In genomic region chr11:41645502-41645891, GRCm38 (mm10) we compare ENCODE assay signal across 14 mouse cellular contexts.
DNase-seq lines count a peak whose midpoint lies in the region; ATAC-seq lines count a peak whose summit lies in the region.
"Had no signal": no experiment of that assay in that cellular context is flagged by ENCODE, and none has a peak within 500 bp of the region (broad histone marks: within the 10 kb centered on the region; RNA-seq: fewer than 3 reads in every experiment).

No protein-coding gene starts in this region.

- H3K36me3 ChIP-seq in heart, embryonic 13.5 days: no peaks in the 10 kb centered on the region
- no peaks in the 10 kb centered on the region for H3K36me3 ChIP-seq in heart, embryonic 10.5 days
- H3K36me3 ChIP-seq in lung, embryonic 15.5 days: no peaks in the 10 kb centered on the region
- H3K36me3 ChIP-seq in limb, embryonic 10.5 days: no peaks in the 10 kb centered on the region
- H3K36me3 ChIP-seq in midbrain, embryonic 16.5 days (ENCODE audit: control insufficient read depth, insufficient read depth, low read length): no peaks in the 10 kb centered on the region
- H3K36me3 ChIP-seq in intestine, embryonic 16.5 days (ENCODE audit: control insufficient read depth, insufficient read depth, low read length): no peaks in the 10 kb centered on the region
- H3K36me3 ChIP-seq: limb, embryonic 15.5 days; neural tube, embryonic 15.5 days had no signal

- peak overlapping the region; percentile 4; the same call in 1 of the 2 replicates for H3K4me2 ChIP-seq in heart, embryonic 13.5 days
- no peak overlapping the region for H3K4me2 ChIP-seq in lung, embryonic 15.5 days
- no peak overlapping the region for H3K4me2 ChIP-seq in midbrain, embryonic 16.5 days (ENCODE audit: low read length)
- H3K4me2 ChIP-seq in intestine, embryonic 16.5 days (ENCODE audit: low read depth, low read length): no peak overlapping the region
- H3K4me2 ChIP-seq: limb, embryonic 15.5 days; neural tube, embryonic 15.5 days had no signal

- H3K27ac ChIP-seq in heart, embryonic 13.5 days (replicated peaks): 0 out of 2 replicates have a peak overlapping the region, but pooled peaks have one; percentile 15
- no peak overlapping the region for H3K27ac ChIP-seq in heart, embryonic 10.5 days
- peak overlapping the region; percentile 39; the same call in 1 of the 2 replicates for H3K27ac ChIP-seq in lung, embryonic 15.5 days
- H3K27ac ChIP-seq in limb, embryonic 10.5 days: peak overlapping the region; percentile 50; the same call in 1 of the 2 replicates
- H3K27ac ChIP-seq in midbrain, embryonic 16.5 days (ENCODE audit: low read length): peak overlapping the region; percentile 47; the same call in 1 of the 2 replicates
- no peak overlapping the region for H3K27ac ChIP-seq in intestine, embryonic 16.5 days (ENCODE audit: low read length)
- H3K27ac ChIP-seq: limb, embryonic 15.5 days; neural tube, embryonic 15.5 days; stomach, postnatal 0 days had no signal

- peaks cover 7% of the 10 kb centered on the region for H3K4me1 ChIP-seq in heart, embryonic 13.5 days
- peaks cover 7% of the 10 kb centered on the region for H3K4me1 ChIP-seq in heart, embryonic 10.5 days
- H3K4me1 ChIP-seq in lung, embryonic 15.5 days: peaks cover 5% of the 10 kb centered on the region
- H3K4me1 ChIP-seq in limb, embryonic 10.5 days: peaks cover 13% of the 10 kb centered on the region
- peaks cover 12% of the 10 kb centered on the region for H3K4me1 ChIP-seq in midbrain, embryonic 16.5 days (ENCODE audit: control insufficient read depth, insufficient read depth, low read length)
- H3K4me1 ChIP-seq in intestine, embryonic 16.5 days (ENCODE audit: control insufficient read depth, insufficient read depth, low read length): no peaks in the 10 kb centered on the region
- H3K4me1 ChIP-seq: limb, embryonic 15.5 days had no signal

- WGBS in heart, embryonic 13.5 days: 30% methylated on average over 4 of the region's 4 CpGs
- WGBS in heart, embryonic 10.5 days: 41% methylated on average over 4 of the region's 4 CpGs
- WGBS in lung, embryonic 15.5 days: 24% methylated on average over 4 of the region's 4 CpGs
- 30% methylated on average over 4 of the region's 4 CpGs for WGBS in limb, embryonic 10.5 days
- 28% methylated on average over 4 of the region's 4 CpGs for WGBS in midbrain, embryonic 16.5 days
- 45% methylated on average over 4 of the region's 4 CpGs for WGBS in intestine, embryonic 16.5 days

- no peak for DNase-seq in heart, embryonic 10.5 days (ENCODE audit: low spot score)
- DNase-seq in lung, postnatal 10 days: no peak
- DNase-seq in limb, embryonic 10.5 days (ENCODE audit: low spot score): no peak
- DNase-seq: adrenal gland, postnatal 10 days; cerebellum, adult 11 months had no signal

- no peaks in the 10 kb centered on the region for H3K27me3 ChIP-seq in heart, embryonic 13.5 days (replicated peaks)
- no peaks in the 10 kb centered on the region for H3K27me3 ChIP-seq in heart, embryonic 10.5 days (ENCODE audit: insufficient read depth, poor library complexity, severe bottlenecking)
- H3K27me3 ChIP-seq in lung, embryonic 15.5 days: no peaks in the 10 kb centered on the region
- no peaks in the 10 kb centered on the region for H3K27me3 ChIP-seq in limb, embryonic 10.5 days (ENCODE audit: low read depth, poor library complexity, severe bottlenecking)
- H3K27me3 ChIP-seq in midbrain, embryonic 16.5 days (ENCODE audit: control insufficient read depth, insufficient read depth, low read depth, low read length): no peaks in the 10 kb centered on the region
- H3K27me3 ChIP-seq in intestine, embryonic 16.5 days (replicated peaks; ENCODE audit: control insufficient read depth, insufficient read depth, low read length): no peaks in the 10 kb centered on the region
- H3K27me3 ChIP-seq: limb, embryonic 15.5 days; neural tube, embryonic 15.5 days had no signal

- H3K9ac ChIP-seq in heart, embryonic 13.5 days: no peak overlapping the region
- no peak overlapping the region for H3K9ac ChIP-seq in lung, embryonic 15.5 days
- H3K9ac ChIP-seq in midbrain, embryonic 16.5 days (ENCODE audit: low read depth, low read length): no peak overlapping the region
- H3K9ac ChIP-seq in intestine, embryonic 16.5 days (ENCODE audit: low read depth, low read length): no peak overlapping the region
- H3K9ac ChIP-seq: limb, embryonic 15.5 days; neural tube, embryonic 15.5 days had no signal

- no peaks in the 10 kb centered on the region for H3K9me3 ChIP-seq in heart, embryonic 13.5 days
- no peaks in the 10 kb centered on the region for H3K9me3 ChIP-seq in heart, embryonic 10.5 days
- H3K9me3 ChIP-seq in lung, embryonic 15.5 days: no peaks in the 10 kb centered on the region
- no peaks in the 10 kb centered on the region for H3K9me3 ChIP-seq in limb, embryonic 10.5 days (replicated peaks)
- H3K9me3 ChIP-seq in midbrain, embryonic 16.5 days (replicated peaks; ENCODE audit: control insufficient read depth, low read length, poor library complexity, severe bottlenecking): no peaks in the 10 kb centered on the region
- H3K9me3 ChIP-seq in intestine, embryonic 16.5 days (ENCODE audit: control insufficient read depth, low read length): no peaks in the 10 kb centered on the region
- H3K9me3 ChIP-seq: limb, embryonic 15.5 days; neural tube, embryonic 15.5 days had no signal

- H3K4me3 ChIP-seq in heart, embryonic 13.5 days: no peak overlapping the region
- H3K4me3 ChIP-seq in heart, embryonic 10.5 days: no peak overlapping the region
- H3K4me3 ChIP-seq in lung, embryonic 15.5 days: no peak overlapping the region
- no peak overlapping the region for H3K4me3 ChIP-seq in limb, embryonic 10.5 days
- no peak overlapping the region for H3K4me3 ChIP-seq in midbrain, embryonic 16.5 days (ENCODE audit: low read depth, low read length)
- no peak overlapping the region for H3K4me3 ChIP-seq in intestine, embryonic 16.5 days (ENCODE audit: low read length)
- H3K4me3 ChIP-seq: erythroblast, embryonic 14.5 days; limb, embryonic 15.5 days; neural tube, embryonic 15.5 days had no signal

- ATAC-seq in heart, embryonic 13.5 days (ENCODE audit: extremely low read depth, insufficient number of reproducible peaks, low FRiP score, low TSS enrichment): no peak
- peak; percentile 29; the same call in 1 of the 2 replicates for ATAC-seq in lung, embryonic 15.5 days (ENCODE audit: borderline replicate concordance, extremely low read depth, low FRiP score, low TSS enrichment)
- ATAC-seq in midbrain, embryonic 16.5 days: 0 out of 2 replicates have a peak, but pooled peaks have one; percentile 62
- no peak for ATAC-seq in inflammation-experienced regulatory T-cells, adult 6 months
- no peak for ATAC-seq in intestine, embryonic 16.5 days

Comparison
In these comparisons a context has a peak if more than half of its experiments do, and no peak if none do; other contexts are left out.
1. H3K27ac ChIP-seq: peak in heart, embryonic 13.5 days (single experiment), lung, embryonic 15.5 days (single experiment), limb, embryonic 10.5 days (single experiment) and midbrain, embryonic 16.5 days (single experiment); none in heart, embryonic 10.5 days (single experiment) and intestine, embryonic 16.5 days (single experiment).
2. ATAC-seq: peak in lung, embryonic 15.5 days (single experiment) and midbrain, embryonic 16.5 days (single experiment); none in heart, embryonic 13.5 days (single experiment), inflammation-experienced regulatory T-cells, adult 6 months (single experiment) and intestine, embryonic 16.5 days (single experiment).